Mouse (Mus musculus) limb, embryonic 11.5 days (tissue): ENCODE measurements around the gene Ppt2. TPM values are rescaled to one million over a fixed set of nuclear protein-coding genes. Genes with fewer than 3 reads are reported as not detected.

ENCODE experiments used
- ATAC-seq: fragments of 200-750 bp; cut with Nextera tagmentation; 2 replicates; pipeline ENCODE4 v1.8.0; 2017; ENCODE audit warnings: low read depth; ENCODE audit not compliant: insufficient number of reproducible peaks, low FRiP score, low TSS enrichment
- DNase-seq: peaks from one replicate; pipeline ENCODE4 v3.0.0-alpha.2; 2015; ENCODE audit warnings: low spot score
- H3K27ac ChIP-seq: fragments of 300-500 bp; sonication (generic); replicated peaks from 2 replicates; pipeline ENCODE4 v1.5.1; 2014; ENCODE audit warnings: low read depth, mild to moderate bottlenecking, low read length
- H3K27me3 ChIP-seq: fragments of 300-500 bp; sonication (generic); 2 replicates; pipeline ENCODE4 v1.6.1; 2014; ENCODE audit warnings: mild to moderate bottlenecking, low read length, mixed read lengths; ENCODE audit not compliant: control insufficient read depth, insufficient read depth
- H3K36me3 ChIP-seq: fragments of 300-500 bp; sonication (generic); 2 replicates; pipeline ENCODE4 v1.6.1; 2014; ENCODE audit warnings: mild to moderate bottlenecking, low read length, moderate library complexity, mixed read lengths; ENCODE audit not compliant: control insufficient read depth, insufficient read depth
- H3K4me1 ChIP-seq: fragments of 300-500 bp; sonication (generic); 2 replicates; pipeline ENCODE4 v1.6.1; 2014; ENCODE audit warnings: low read length, mixed read lengths; ENCODE audit not compliant: control insufficient read depth, insufficient read depth
- H3K4me2 ChIP-seq: fragments of 300-500 bp; sonication (generic); 2 replicates; pipeline ENCODE4 v1.6.1; 2014; ENCODE audit warnings: low read depth, mild to moderate bottlenecking, moderate library complexity; ENCODE audit not compliant: severe bottlenecking
- H3K4me3 ChIP-seq: fragments of 300-500 bp; sonication (generic); 2 replicates; pipeline ENCODE4 v1.5.1; 2014; ENCODE audit warnings: low read depth, low read length
- H3K9ac ChIP-seq: fragments of 300-500 bp; sonication (generic); 2 replicates; pipeline ENCODE4 v1.6.1; 2014; ENCODE audit warnings: mild to moderate bottlenecking, low read length
- H3K9me3 ChIP-seq: fragments of 300-500 bp; sonication (generic); 2 replicates; pipeline ENCODE4 v1.6.1; 2016; ENCODE audit warnings: low read length; ENCODE audit not compliant: control insufficient read depth
- WGBS: fragments of 180-500 bp; shearing (Covaris S2); extraction: QIAGEN DNeasy Blood & Tissue Kit; methylation state at CpG from one replicate; pipeline ENCODE4 v1.1.7; 2014; 5-methylcytosine and 5-hydroxymethylcytosine counted together
- polyA plus RNA-seq: library from polyadenylated mRNA; unstranded; fragments of >200 nt; fragmentation: Nextera tagmentation; extraction: Ambion mirVana; gene quantifications from 2 replicates; pipeline ENCODE4 v1.2.1, GENCODE M21; 2014

Ppt2 gene
- polyA plus RNA-seq, 1 experiment from 2014 or later, result 26.1 TPM

- Histone ChIP-seq H3K27me3 (no peaks in the 10 kb centered on the region), H3K9me3 (no peaks in the 10 kb centered on the region), H3K4me3 (peak within 1 kb of the TSS; percentile 97), H3K36me3 (peaks cover 10% of the 10 kb centered on the region), H3K27ac (peak within 1 kb of the TSS; percentile 62), H3K9ac (peak within 1 kb of the TSS; percentile 91), H3K4me2 (peak within 1 kb of the TSS; percentile 87), H3K4me1 (peaks cover 7% of the 10 kb centered on the region; the same call in 1 of the 2 replicates)
- peak; percentile 96 for ATAC-seq
- DNase-seq, result peak; percentile 94
- 1% methylated on average over 63 of the region's 66 CpGs for WGBS
These were observed 18.8 kb upstream of the Ppt2 start, which contains the start of gene Atf6b for GRCm38 (mm10) chr17:34646906-34647787. Gene Atf6b, plus strand, starts transcription at chr17:34647146.

DNA sequence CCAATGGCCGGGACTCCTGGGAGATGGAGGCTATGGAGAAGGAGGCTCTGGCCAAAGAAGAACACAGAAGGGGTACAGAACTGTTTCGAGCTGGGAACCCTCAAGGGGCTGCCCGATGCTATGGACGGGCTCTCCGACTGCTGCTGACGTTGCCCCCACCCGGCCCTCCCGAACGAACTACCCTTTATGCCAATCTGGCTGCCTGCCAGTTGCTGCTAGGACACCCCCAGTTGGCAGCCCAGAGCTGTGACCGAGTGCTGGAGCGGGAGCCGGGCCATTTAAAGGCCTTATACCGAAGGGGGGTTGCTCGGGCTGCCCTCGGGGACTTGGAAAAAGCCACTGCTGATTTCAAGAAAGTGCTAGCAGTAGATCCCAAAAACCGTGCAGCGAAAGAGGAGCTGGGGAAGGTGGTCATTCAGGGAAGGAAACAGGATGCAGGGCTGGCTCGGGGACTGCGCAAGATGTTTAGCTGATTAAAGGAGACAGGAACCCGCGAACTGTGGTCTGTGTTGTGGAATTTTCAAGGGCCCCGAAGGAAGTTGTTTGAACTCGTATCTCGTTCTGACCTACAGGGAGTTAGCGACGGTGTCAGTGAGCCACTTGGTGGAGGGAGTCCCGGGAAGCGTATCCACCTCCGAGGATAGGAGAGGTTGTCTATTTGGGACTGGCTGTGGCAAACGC lies 17.7 kb upstream of the Ppt2 start:
- ATAC-seq (no peak), DNase-seq (no peak)
- H3K4me3 ChIP-seq, result no peak overlapping the region
- no peaks in the 10 kb centered on the region for H3K9me3 ChIP-seq
- H3K4me2 ChIP-seq, result no peak overlapping the region; the same call in 1 of the 2 replicates
- no peak overlapping the region for H3K9ac ChIP-seq
- H3K27ac ChIP-seq, result no peak overlapping the region
- H3K4me1 ChIP-seq, result peaks cover 12% of the 10 kb centered on the region
- WGBS, result 90% methylated on average over 30 of the region's 30 CpGs
- H3K27me3 ChIP-seq, result no peaks in the 10 kb centered on the region
- peaks cover 9% of the 10 kb centered on the region for H3K36me3 ChIP-seq

DNA sequence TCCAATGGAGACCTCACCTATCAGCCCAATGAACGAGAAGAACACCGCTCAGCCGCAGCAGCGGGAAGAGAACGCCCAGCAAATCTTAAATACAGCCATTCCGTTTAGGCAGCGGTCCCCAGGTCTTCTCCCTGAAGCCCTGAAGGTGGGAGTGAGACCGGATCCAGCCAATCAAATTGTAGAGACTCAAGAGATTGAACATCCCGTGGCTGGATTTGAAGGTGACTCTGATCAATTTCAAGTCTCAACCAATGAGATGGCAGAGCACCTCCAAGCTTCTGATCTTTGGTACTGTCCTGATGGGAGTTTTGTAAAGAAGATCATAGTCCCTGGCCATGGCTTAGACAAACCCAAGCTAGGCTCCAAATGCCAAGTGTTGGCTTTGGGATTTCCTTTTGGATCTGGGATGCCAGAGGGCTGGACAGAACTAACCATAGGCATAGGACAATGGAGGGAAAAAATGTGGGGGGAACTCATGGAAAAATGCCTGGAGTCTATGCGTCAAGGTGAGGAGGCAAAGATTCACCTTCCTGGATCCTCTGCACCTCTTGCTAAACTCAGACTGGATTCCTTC lies 17.0 kb upstream of the Ppt2 start:
- 46% methylated on average over 10 of the region's 10 CpGs for WGBS
- no peaks in the 10 kb centered on the region for H3K9me3 ChIP-seq
- H3K9ac ChIP-seq, result no peak overlapping the region
- peaks cover 17% of the 10 kb centered on the region for H3K4me1 ChIP-seq
- ATAC-seq (no peak), DNase-seq (no peak)
- H3K36me3 ChIP-seq, result peaks cover 6% of the 10 kb centered on the region; the same call in 1 of the 2 replicates
- H3K4me2 ChIP-seq, result peak overlapping the region; percentile 38
- no peaks in the 10 kb centered on the region for H3K27me3 ChIP-seq
- no peak overlapping the region for H3K27ac ChIP-seq
- H3K4me3 ChIP-seq, result peak overlapping the region; percentile 55

GRCm38 (mm10) chr17:34644608-34645007 lies 16.3 kb upstream of the Ppt2 start, which contains the start of gene Fkbpl:
Gene Fkbpl, plus strand, starts transcription at chr17:34644764.
- peaks cover 17% of the 10 kb centered on the region for H3K4me1 ChIP-seq
- WGBS, result under 1% methylated on average over 16 of the region's 16 CpGs

DNA sequence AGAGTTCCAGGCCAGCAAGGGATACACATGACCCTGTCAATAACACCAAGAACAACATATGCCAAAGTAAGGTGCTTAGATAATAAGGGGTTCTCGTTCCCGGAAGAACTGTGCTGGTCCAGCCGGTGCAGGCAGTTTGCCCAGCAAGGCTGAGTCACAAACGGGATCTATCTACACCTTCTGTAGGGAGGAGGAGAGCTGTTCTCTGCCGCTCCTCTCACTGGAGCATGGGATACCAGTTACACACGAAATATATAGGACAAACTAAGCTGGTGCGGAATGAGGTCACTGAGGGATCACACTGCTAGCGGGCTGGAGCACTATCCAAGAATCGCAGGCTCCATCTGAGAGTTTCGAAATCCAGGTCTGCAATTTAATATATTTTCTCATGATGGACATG lies 15.6 kb upstream of the Ppt2 start:
- Histone ChIP-seq H3K4me3 (no peak overlapping the region), H3K36me3 (no peaks in the 10 kb centered on the region), H3K4me2 (no peak overlapping the region), H3K27me3 (no peaks in the 10 kb centered on the region), H3K4me1 (peaks cover 17% of the 10 kb centered on the region), H3K9ac (no peak overlapping the region), H3K9me3 (no peaks in the 10 kb centered on the region), H3K27ac (no peak overlapping the region)
- DNase-seq, result no peak
- 82% methylated on average over 10 of the region's 10 CpGs for whole genome bisulfite sequencing
- ATAC-seq, result no peak

More at GRCm38 (mm10) chr17:34644608-34645007, 16.3 kb upstream of the Ppt2 start, which contains the start of gene Fkbpl:
- Histone ChIP-seq H3K27ac (0 out of 2 replicates have a peak within 1 kb of the TSS, but pooled peaks have one; percentile 30), H3K36me3 (0 out of 2 replicates have a peak, but pooled peaks cover 2% of the 10 kb centered on the region), H3K9me3 (no peaks in the 10 kb centered on the region), H3K9ac (peak within 1 kb of the TSS; percentile 57), H3K4me2 (peak within 1 kb of the TSS; percentile 38), H3K27me3 (no peaks in the 10 kb centered on the region), H3K4me3 (peak within 1 kb of the TSS; percentile 55)
- ATAC-seq (peak; percentile 59), DNase-seq (peak; percentile 97)

GRCm38 (mm10) chr17:34643379-34643778 lies 15.1 kb upstream of the Ppt2 start:
- no peak overlapping the region for H3K4me2 ChIP-seq
- no peaks in the 10 kb centered on the region for H3K36me3 ChIP-seq
- DNase-seq (no peak), ATAC-seq (no peak)
- H3K9ac ChIP-seq, result no peak overlapping the region
- H3K4me3 ChIP-seq, result no peak overlapping the region
- no peaks in the 10 kb centered on the region for H3K27me3 ChIP-seq
- no peaks in the 10 kb centered on the region for H3K9me3 ChIP-seq
- no peak overlapping the region for H3K27ac ChIP-seq
- 94% methylated on average over 4 of the region's 4 CpGs for WGBS
- H3K4me1 ChIP-seq, result peaks cover 17% of the 10 kb centered on the region

GRCm38 (mm10) chr17:34641945-34642344 lies 13.6 kb upstream of the Ppt2 start:
- Histone ChIP-seq H3K4me3 (no peak overlapping the region), H3K36me3 (no peaks in the 10 kb centered on the region), H3K4me2 (no peak overlapping the region), H3K9ac (no peak overlapping the region), H3K27me3 (no peaks in the 10 kb centered on the region), H3K9me3 (no peaks in the 10 kb centered on the region), H3K4me1 (peaks cover 11% of the 10 kb centered on the region), H3K27ac (peak overlapping the region; percentile 83)
- no peak for DNase-seq
- no peak for ATAC-seq
- WGBS, result 84% methylated on average over 3 of the region's 3 CpGs
